Mouse (Mus musculus) E14TG2a.4 (cell line): Measurements from ENCODE around the gene Tac4.

Experiments used
- H3K27me3 ChIP-seq: 2 replicates; pipeline ENCODE4 v1.6.1; 2014; ENCODE audit warnings: low read length, control low read depth; ENCODE audit not compliant: insufficient read depth
- H3K36me3 ChIP-seq: 2 replicates; pipeline ENCODE4 v1.6.1; 2014; ENCODE audit warnings: low read length, control low read depth; ENCODE audit not compliant: insufficient read depth
- H3K4me1 ChIP-seq: replicated peaks from 2 replicates; pipeline ENCODE4 v1.6.1; 2014; ENCODE audit warnings: low read depth, low read length, control low read depth
- H3K4me3 ChIP-seq: replicated peaks from 2 replicates; pipeline ENCODE4 v1.5.1; 2014; ENCODE audit warnings: mild to moderate bottlenecking, low read length
- H3K9me3 ChIP-seq: 2 replicates; pipeline ENCODE4 v1.6.1; 2014; ENCODE audit warnings: low read length, control low read depth
- CTCF ChIP-seq: conservative IDR thresholded peaks from 2 replicates; pipeline ENCODE4 v1.5.1; 2014; ENCODE audit warnings: low read length
- NANOG ChIP-seq: IDR thresholded peaks from 2 replicates; pipeline ENCODE4 v1.6.1; 2014; ENCODE audit warnings: borderline replicate concordance, low read length, mixed read lengths
- POU5F1 ChIP-seq: IDR thresholded peaks from 2 replicates; pipeline ENCODE4 v1.6.1; 2014; ENCODE audit warnings: low read length, borderline replicate concordance

Gene Tac4

GRCm38 (mm10) chr11:95227467-95227866, 33.9 kb upstream of the Tac4 start:
- peaks cover 63% of the 10 kb centered on the region for H3K4me1 ChIP-seq
- H3K36me3 ChIP-seq: no peaks in the 10 kb centered on the region
- H3K27me3 ChIP-seq: peaks cover 71% of the 10 kb centered on the region
- no peak overlapping the region for H3K4me3 ChIP-seq
- TF ChIP-seq NANOG: no peak
- no peak for TF ChIP-seq POU5F1
- TF ChIP-seq CTCF: no peak
- no peaks in the 10 kb centered on the region for H3K9me3 ChIP-seq

GRCm38 (mm10) chr11:95231688-95232328, 29.5 kb upstream of the Tac4 start:
- Histone ChIP-seq H3K4me1 (peaks cover 22% of the 10 kb centered on the region), H3K27me3 (peaks cover 67% of the 10 kb centered on the region), H3K36me3 (no peaks in the 10 kb centered on the region), H3K9me3 (no peaks in the 10 kb centered on the region), H3K4me3 (peak overlapping the region; percentile 68)
- peak; percentile 27; the same call in 1 of the 2 replicates for TF ChIP-seq CTCF
- no peak for TF ChIP-seq NANOG
- no peak for TF ChIP-seq POU5F1

GRCm38 (mm10) chr11:95232329-95232696, 29.0 kb upstream of the Tac4 start:
- peaks cover 68% of the 10 kb centered on the region for H3K27me3 ChIP-seq
- TF ChIP-seq POU5F1 (no peak), CTCF (no peak), NANOG (no peak)
- no peaks in the 10 kb centered on the region for H3K9me3 ChIP-seq
- no peak overlapping the region for H3K4me3 ChIP-seq
- H3K4me1 ChIP-seq: peaks cover 27% of the 10 kb centered on the region
- H3K36me3 ChIP-seq: no peaks in the 10 kb centered on the region

DNA sequence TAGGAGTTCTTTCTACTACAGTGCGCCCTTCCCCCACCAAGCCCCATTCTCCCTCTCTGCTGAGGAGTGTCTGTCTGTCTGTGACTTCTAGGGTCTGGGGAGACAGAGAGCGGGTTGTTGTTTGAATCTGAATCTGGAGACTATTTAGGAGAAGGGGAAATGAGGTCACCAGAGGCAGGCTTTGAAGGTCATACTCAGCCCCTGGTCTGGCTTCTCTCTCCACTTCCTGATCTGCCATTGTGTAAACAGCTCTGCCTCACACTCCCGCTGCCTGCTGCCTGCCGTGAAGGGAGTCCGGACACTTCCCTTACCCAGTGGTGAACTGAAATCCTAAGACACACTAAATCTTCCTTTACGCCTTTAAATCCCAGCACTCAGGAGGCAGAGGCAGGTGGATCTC, 22.9 kb upstream of the Tac4 start:
- peak overlapping the region; percentile 26; the same call in 1 of the 2 replicates for H3K4me3 ChIP-seq
- H3K4me1 ChIP-seq: peaks cover 30% of the 10 kb centered on the region
- no peaks in the 10 kb centered on the region for H3K36me3 ChIP-seq
- peaks cover 66% of the 10 kb centered on the region for H3K27me3 ChIP-seq
- no peaks in the 10 kb centered on the region for H3K9me3 ChIP-seq
- TF ChIP-seq CTCF (no peak), NANOG (no peak), POU5F1 (no peak)

DNA sequence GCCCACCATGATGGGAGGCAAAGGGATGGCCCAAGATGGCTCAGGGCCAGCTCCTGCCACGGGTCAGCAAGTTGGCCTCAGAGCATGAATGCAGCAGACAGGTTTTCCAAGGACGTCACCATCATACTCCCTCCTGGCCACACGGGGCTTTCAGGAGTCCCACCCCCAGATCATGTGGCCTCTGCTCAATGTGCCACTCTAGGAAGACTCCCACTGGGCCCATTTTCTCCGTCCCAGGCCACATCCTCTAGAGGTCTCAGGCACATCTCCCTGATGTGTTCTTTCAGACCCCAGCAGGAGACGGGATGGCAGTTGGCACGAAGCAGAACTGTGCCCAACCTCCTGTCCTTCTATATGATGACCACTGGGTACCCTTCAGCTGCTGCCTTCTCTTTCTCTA, 18.7 kb upstream of the Tac4 start:
- no peaks in the 10 kb centered on the region for H3K9me3 ChIP-seq
- TF ChIP-seq POU5F1: no peak
- no peak for TF ChIP-seq NANOG
- TF ChIP-seq CTCF: no peak
- H3K36me3 ChIP-seq: no peaks in the 10 kb centered on the region
- H3K4me3 ChIP-seq: no peak overlapping the region
- H3K4me1 ChIP-seq: peaks cover 45% of the 10 kb centered on the region
- H3K27me3 ChIP-seq: peaks cover 44% of the 10 kb centered on the region

DNA sequence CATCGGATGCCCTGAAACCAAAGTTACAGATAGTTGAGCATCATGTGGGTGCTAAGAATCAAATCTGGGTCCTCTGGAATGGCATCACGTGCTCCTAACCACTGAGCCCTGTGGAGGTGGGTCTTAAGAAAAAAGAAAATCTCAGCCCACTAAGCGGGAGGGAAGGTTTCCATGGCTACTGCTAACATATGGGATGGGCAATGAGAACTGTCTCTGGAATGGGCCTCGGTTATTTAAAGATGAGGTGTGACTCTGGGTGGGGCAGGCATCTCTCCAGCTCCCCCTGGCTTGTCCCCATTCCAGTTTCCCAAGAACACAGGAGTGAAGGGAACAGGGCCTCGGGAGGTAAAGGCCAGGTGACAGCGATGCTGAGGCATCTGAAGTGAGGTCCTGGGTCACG, 15.9 kb upstream of the Tac4 start:
- Histone ChIP-seq H3K9me3 (no peaks in the 10 kb centered on the region), H3K27me3 (peaks cover 32% of the 10 kb centered on the region), H3K36me3 (no peaks in the 10 kb centered on the region), H3K4me1 (peaks cover 35% of the 10 kb centered on the region), H3K4me3 (no peak overlapping the region)
- TF ChIP-seq POU5F1 (no peak), CTCF (no peak), NANOG (no peak)

DNA sequence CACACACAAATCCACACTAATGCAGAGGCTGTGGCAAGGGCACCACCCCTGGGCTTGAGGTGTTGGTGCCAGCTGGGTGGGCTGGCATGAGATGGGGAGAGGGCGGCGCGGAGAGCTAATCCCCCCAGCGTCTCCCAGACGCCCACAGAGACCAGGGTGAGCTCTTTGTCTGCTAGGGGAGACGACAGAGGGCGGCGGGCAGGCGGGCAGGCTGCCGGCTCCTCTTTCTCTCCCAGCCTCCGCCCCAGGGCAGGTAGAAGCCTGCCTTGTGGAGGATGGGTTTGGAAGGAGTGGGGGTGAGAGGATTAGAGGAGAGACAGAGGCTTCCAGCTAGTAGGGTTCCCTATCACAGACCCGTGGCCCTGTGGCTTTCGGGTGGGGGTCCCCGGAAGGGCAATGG, 14.3 kb upstream of the Tac4 start:
- H3K9me3 ChIP-seq: no peaks in the 10 kb centered on the region
- peaks cover 30% of the 10 kb centered on the region for H3K27me3 ChIP-seq
- H3K36me3 ChIP-seq: no peaks in the 10 kb centered on the region
- peaks cover 37% of the 10 kb centered on the region for H3K4me1 ChIP-seq
- TF ChIP-seq CTCF (no peak), NANOG (no peak), POU5F1 (no peak)
- H3K4me3 ChIP-seq: peak overlapping the region; percentile 32; the same call in 1 of the 2 replicates

GRCm38 (mm10) chr11:95250110-95250509, 11.2 kb upstream of the Tac4 start:
- H3K4me1 ChIP-seq: peaks cover 43% of the 10 kb centered on the region

DNA sequence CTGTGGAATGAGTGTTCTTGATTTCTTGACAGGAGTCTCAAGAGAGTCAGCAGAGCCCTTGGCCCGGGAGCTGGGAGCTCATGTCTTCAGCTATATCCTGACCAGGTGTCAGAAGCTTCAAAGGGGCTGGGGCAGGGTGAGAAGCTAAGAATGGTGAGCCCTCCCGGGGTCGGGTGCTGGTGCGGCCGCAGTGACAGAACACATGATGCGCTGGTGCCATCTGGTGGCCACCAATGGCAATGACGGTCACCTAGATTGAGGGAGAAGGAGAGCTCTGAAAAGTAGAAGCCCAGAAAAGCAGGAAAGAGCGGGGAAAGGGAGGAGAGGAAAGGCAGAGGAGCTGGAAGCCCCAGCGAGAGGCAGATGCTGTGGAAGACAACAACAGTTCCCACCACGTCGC, 10.0 kb upstream of the Tac4 start:
- Histone ChIP-seq H3K36me3 (no peaks in the 10 kb centered on the region), H3K4me1 (peaks cover 37% of the 10 kb centered on the region), H3K9me3 (no peaks in the 10 kb centered on the region), H3K4me3 (no peak overlapping the region), H3K27me3 (peaks cover 34% of the 10 kb centered on the region)
- TF ChIP-seq POU5F1 (no peak), CTCF (peak; percentile 84), NANOG (no peak)

More at GRCm38 (mm10) chr11:95250110-95250509, 11.2 kb upstream of the Tac4 start:
- Histone ChIP-seq H3K36me3 (no peaks in the 10 kb centered on the region), H3K9me3 (no peaks in the 10 kb centered on the region), H3K27me3 (peaks cover 26% of the 10 kb centered on the region), H3K4me3 (no peak overlapping the region)
- TF ChIP-seq NANOG: no peak
- TF ChIP-seq POU5F1: no peak
- no peak for TF ChIP-seq CTCF
